Mouse (Mus musculus): ENCODE measurements at regions not wholly inside any gene's neighbourhood (a gene's known extent, or its start where the extent isn't known, plus 50 kb on each side); places are given as distances from the start of the nearest gene placed in this dataset.
A peak's percentile ranks its signal among the peaks of the same experiment; 100 is the strongest.
"Not testable (repeated sequence)": the region's sequence is repeated elsewhere in the genome, so short reads cannot be mapped to it uniquely, and the experiment has no call there.

DNA sequence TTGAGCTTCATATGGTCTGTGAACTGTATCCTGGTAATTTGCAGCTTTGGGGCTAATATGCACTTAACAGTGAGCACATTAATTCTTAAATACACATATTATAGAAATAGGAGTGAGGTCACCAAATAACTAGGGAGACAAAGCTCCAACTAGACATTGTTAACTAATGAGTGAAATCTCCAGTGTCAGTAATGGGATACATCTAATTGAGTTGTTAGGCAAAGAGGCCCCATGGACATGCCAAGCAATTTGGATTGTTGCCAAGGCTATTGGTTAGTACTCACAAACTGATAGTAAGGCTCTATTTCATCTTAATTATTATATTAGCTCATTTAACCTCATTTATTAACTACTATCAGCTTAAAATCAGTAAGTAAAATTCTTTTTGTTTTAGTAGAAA, 698.5 kb downstream of the Triml1 start:
- DNase-seq (ENCODE audit: low spot score in 2 of 2): no peak

- DNase-seq (ENCODE audit: low spot score in 2 of 2): no peak
Observed at GRCm38 (mm10) chr8:42402632-42403031, 738.7 kb downstream of the Triml1 start.

DNA sequence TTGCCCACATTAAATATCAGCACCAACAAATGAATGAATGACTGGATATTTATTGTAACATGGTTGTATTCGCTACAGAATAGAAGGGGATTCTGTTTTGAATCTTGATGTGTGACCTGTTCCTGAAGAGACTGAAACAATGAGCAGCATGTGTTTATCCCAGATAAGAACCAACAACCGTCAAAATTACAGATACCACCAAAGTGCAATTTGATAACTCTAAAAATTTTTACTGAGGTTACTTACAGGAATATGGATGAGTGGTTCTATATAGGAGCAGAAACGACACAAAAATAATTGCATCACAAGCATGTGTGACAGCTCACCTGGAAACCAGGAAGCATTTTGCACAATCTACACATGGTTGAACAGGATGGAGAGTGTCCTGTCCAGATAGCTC, 744.4 kb downstream of the Triml1 start:
- DNase-seq (ENCODE audit: low spot score in 2 of 2): no peak

DNA sequence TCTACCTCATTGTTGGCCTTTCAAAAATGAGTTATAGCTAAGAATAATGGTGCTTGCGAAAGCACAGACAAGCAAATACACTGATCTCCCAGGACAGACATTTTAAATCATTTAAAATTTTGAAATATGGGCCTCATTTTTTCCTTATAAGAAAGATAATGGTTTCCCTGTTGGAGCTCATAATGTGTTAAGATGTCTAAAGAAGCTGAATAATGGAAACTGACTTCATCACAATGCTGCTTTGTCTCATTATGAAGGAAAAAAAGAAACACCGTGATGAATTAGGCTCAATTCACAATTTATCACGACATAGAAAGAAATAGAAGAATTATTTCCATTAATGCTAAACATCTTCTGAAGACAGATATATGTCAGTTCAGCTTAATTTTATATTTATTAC, 752.5 kb downstream of the Triml1 start:
- DNase-seq (ENCODE audit: low spot score in 2 of 2): no peak

GRCm38 (mm10) chr8:42348073-42348603, 793.1 kb downstream of the Triml1 start:
- no peak for DNase-seq (ENCODE audit: low spot score in 2 of 2)

DNA sequence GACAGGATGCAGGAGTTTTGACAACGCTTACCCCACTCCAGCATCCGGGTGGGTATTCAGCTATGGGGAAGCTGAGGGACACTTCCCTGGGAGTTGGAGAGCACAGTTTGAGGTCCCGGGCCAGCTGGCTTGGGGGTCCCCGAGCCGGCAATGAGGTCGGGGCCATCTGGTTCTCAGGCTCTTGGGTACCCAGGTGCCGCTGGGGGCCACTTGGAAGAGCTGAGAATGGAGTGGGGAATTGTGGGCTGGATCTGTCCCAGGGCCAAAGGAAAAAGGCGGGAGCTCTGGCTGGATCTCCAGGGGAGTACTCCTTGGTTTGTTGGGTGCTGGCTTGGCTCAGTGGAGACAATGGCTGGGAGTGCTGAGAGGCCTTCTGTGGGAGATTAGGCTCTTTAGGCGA, 806.6 kb downstream of the Triml1 start:
- DNase-seq (ENCODE audit: low spot score in 2 of 2): no peak

- DNase-seq (ENCODE audit: low spot score in 2 of 2): peak; percentile 18 to 46
Observed at GRCm38 (mm10) chr8:42324663-42325062, 816.6 kb downstream of the Triml1 start.

DNA sequence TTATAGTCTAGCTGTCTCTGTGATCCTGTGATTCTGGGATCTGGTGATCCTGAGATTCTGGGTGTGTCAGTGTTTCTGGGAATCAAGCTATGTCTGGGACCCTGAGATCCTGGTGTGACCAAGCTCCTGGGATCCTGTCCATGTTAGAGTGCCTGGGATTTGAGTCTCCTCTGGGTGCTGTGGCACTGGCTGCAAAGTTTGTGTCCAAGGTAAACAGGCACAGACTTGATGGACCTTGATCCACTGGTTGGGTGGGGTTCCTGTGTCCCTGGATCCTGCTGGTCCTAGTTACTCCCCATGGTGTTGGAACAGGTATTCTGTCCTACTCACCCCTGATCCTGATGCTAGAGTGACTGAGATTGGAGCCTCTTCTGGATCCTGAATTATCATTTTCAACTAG, 818.4 kb downstream of the Triml1 start:
- DNase-seq (ENCODE audit: low spot score in 2 of 2): no peak

DNA sequence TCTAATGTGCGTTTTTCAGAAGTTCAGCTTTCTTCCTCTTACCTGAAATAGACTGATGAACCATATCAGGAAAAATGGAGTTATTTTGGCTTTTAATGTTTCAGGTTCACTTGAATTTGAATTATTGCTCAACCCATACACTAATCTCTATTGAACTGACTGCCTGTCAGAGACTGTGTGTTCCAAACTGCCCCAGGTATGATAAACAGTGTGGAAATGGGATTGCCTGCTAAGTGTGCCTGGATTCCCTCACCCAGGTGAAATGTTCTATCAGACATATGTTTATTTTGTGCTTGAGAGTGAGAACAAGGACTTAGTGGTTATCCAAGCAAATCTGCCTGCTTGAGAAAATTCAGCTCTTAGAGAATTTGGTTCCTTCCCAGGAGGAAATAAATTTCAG, 830.2 kb downstream of the Triml1 start:
- DNase-seq (ENCODE audit: low spot score in 2 of 2): no peak

DNA sequence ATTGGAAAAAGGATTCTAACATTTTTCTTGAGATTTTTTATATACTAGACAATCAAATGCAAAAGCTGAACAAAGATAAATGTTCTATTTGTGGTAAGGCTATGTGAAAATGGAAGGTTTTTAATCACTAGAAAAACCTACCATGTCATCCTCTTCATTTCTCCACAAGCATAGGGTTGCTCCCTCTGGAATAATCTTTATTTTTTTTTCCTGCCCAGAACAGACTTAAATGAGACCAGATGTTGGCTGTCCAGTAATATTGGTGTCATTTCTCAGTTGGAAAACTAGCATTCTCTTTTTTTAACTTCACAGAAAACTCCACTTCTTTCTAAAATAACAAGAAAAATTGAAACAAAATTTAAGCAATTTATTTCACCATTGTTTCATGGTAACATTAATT, 849.9 kb downstream of the Triml1 start:
- DNase-seq (ENCODE audit: low spot score in 2 of 2): no peak

- no peak for DNase-seq (ENCODE audit: low spot score in 2 of 2)
Observed at GRCm38 (mm10) chr8:42282011-42282410, 859.3 kb downstream of the Triml1 start.

GRCm38 (mm10) chr8:42253358-42253757, 836.5 kb upstream of the Frg1 start:
- DNase-seq (ENCODE audit: low spot score in 2 of 2): no peak

GRCm38 (mm10) chr8:42242321-42242720, 825.4 kb upstream of the Frg1 start:
- not testable (repeated sequence) for DNase-seq (ENCODE audit: low spot score in 2 of 2)

DNA sequence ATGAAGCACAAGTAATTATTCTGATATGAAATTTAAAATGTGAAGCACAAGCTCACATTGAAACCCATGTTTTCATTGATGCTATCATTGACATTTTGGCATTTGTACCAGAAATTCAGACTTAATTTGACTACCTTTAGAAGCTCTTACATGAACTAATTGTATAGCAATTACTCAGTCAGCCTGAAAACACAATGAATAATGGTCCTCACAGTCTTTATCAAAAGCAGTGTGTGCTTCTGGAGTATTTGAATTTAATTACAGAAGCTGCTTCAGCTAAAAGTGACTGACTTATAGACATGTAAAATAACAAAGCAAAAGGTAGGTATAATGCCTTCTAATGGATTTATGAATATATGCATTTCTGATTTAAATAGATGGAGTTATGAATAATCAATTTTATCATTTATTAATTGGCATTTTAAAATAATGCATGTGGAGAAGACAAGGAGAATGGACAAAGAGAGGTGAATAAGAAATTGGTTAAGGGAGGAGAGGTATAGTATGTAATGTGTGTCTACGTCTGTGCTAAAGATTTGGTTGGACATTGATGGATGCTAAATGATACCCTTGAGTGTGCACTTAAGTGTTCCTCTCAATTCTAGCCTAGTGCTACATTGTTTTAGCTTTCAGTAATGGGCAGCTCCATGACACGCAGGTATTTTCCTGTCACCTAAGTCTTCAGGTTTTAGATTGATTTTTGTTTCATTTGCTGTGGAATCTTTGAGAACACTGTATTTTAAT, 803.2 kb upstream of the Frg1 start:
- no peak for DNase-seq (ENCODE audit: low spot score in 2 of 2)

- no peak for DNase-seq (ENCODE audit: low spot score in 2 of 2)
Observed at GRCm38 (mm10) chr8:42210943-42211342, 794.1 kb upstream of the Frg1 start.

DNA sequence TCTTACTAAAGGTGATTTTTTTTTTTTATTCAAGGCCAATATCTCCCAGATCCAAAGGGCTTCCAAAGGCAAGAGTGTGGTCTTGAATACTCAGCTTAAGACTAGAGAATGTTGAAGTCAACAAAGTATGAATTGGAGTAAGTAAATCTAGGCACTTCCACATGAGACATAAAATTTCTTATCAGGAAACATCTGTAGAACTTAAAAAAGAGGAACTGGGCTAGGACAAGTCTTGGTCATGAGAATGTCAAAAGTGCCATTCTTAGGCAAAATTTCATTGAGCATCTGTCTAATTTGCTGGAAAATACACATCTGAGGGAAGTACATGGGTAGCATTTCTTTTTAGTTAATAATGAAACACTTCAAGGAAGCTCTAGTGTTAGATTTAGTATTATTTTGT, 793.1 kb upstream of the Frg1 start:
- no peak for DNase-seq (ENCODE audit: low spot score in 2 of 2)

DNA sequence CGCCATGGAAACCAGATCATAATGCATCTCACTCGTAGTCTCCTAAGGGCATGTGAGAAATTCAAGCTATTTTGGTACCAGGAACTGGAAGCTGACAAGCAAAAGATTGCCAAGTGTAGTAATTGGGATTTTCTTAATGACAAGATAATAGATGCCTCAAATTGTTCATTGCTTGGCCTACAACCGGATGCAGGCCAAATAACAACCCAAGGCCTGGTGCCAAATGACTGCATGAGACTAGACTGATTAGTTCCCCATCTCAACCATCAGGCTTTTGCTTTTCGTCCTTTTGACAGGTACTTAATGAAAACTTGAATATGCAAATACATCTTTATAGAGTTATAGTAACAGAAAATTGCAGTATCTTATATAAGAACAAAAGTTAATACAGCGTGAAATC, 780.4 kb upstream of the Frg1 start:
- DNase-seq (ENCODE audit: low spot score in 2 of 2): no peak

DNA sequence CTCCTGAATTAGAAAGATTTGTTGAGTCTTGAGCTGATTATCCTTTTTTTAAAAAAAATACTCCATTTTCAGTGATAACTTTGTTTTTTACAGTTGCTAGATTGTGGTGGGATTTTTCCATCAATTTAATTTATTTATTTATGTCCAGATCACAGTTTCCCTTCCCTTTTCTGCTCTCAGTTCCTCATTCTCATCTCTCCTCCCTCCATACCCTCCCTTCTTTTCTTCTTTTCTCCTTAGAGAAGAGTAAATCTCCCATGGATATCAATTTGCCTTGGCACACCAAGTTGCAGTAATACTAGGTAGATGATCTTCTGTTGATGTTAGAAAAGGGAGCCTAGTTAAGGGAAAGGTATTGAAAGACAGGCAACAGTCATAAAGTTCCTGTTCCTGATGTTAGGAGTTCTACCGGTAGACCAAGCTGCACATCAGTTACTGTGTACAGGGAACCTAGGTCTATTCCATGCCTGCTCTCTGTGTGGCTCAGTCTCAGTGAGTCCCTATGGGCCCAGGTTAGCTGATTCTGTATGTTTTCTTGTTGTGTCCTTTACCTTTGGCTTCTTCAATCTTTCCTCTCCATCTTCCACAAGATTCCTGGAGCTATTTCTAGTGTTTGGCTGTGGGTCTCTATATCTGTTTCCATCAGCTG, 777.2 kb upstream of the Frg1 start:
- no peak for DNase-seq (ENCODE audit: low spot score in 2 of 2)

- no peak for DNase-seq (ENCODE audit: low spot score in 2 of 2)
Observed at GRCm38 (mm10) chr8:42187083-42187482, 770.2 kb upstream of the Frg1 start.

GRCm38 (mm10) chr8:42183288-42183878, 766.5 kb upstream of the Frg1 start:
- DNase-seq (ENCODE audit: low spot score in 2 of 2): no peak

GRCm38 (mm10) chr8:42162441-42162840, 745.6 kb upstream of the Frg1 start:
- DNase-seq (ENCODE audit: low spot score in 2 of 2): no peak

GRCm38 (mm10) chr8:42157006-42157405, 740.1 kb upstream of the Frg1 start:
- DNase-seq (ENCODE audit: low spot score in 2 of 2): no peak
